ENCODE assay signal across 8 mouse cellular contexts in genomic region chr3:110250839-110251700, GRCm38 (mm10). TPM values are rescaled to one million over a fixed set of nuclear protein-coding genes. Genes with fewer than 3 reads are reported as not detected.
A peak's percentile ranks its signal among the peaks of the same experiment; 100 is the strongest.
DNase-seq lines count a peak whose midpoint lies in the region; ATAC-seq and TF ChIP-seq lines count a peak whose summit lies in the region.

Gene Prmt6, minus strand, starts transcription at chr3:110250998.

- peak; percentile 96 for ATAC-seq in forebrain, postnatal 0 days

- H3K27me3 ChIP-seq in forebrain, postnatal 0 days (ENCODE audit: insufficient read depth, low read length): no peaks in the 10 kb centered on the region

- H3K9ac ChIP-seq in forebrain, postnatal 0 days: peak within 1 kb of the TSS; percentile 97

- peak within 1 kb of the TSS; percentile 79 for H3K4me3 ChIP-seq in forebrain, postnatal 0 days (ENCODE audit: low read depth, low read length)
- peak within 1 kb of the TSS; percentile 89 for H3K4me3 ChIP-seq in layer of hippocampus, adult 2 months
- peak within 1 kb of the TSS; percentile 98 for H3K4me3 ChIP-seq in lung, adult 2 months (replicated peaks; ENCODE audit: extremely low read depth, low read depth, low read length)

- H3K4me1 ChIP-seq in forebrain, postnatal 0 days (ENCODE audit: insufficient read depth): peaks cover 9% of the 10 kb centered on the region; the same call in 1 of the 2 replicates
- H3K4me1 ChIP-seq in lung, adult 2 months (ENCODE audit: control insufficient read depth, insufficient read depth, low read length): no peaks in the 10 kb centered on the region; the same call in 1 of the 2 replicates

- 21% methylated on average over 38 of the region's 38 CpGs for WGBS in forebrain, postnatal 0 days
- WGBS in lung, adult 2 months: 16% methylated on average over 38 of the region's 38 CpGs

- peak; percentile 93 for DNase-seq in NIH3T3 (ENCODE audit: low read depth)
- peak; percentile 86 for DNase-seq in cerebellum, adult 8-10 months
- peak; percentile 94 for DNase-seq in forebrain, postnatal 0 days
- peak; percentile 91 for DNase-seq in heart, postnatal 4 days
- peak; percentile 93 for DNase-seq in layer of hippocampus, adult 2 months (ENCODE audit: low spot score in 2 of 2)
- DNase-seq in lung, adult 2 months: peak; percentile 87
- peak; percentile 83 for DNase-seq in ovary, postnatal 14 days (ENCODE audit: low spot score)
- peak; percentile 93 for DNase-seq in thymus, postnatal 14 days

- peak within 1 kb of the TSS; percentile 72 for H3K4me2 ChIP-seq in forebrain, postnatal 0 days (ENCODE audit: low read depth)

- peaks cover 13% of the 10 kb centered on the region for H3K36me3 ChIP-seq in forebrain, postnatal 0 days (ENCODE audit: insufficient read depth)

- peak within 1 kb of the TSS; percentile 97 for H3K27ac ChIP-seq in forebrain, postnatal 0 days (ENCODE audit: low read depth, low read length)
- H3K27ac ChIP-seq in layer of hippocampus, adult 2 months: peak within 1 kb of the TSS; percentile 98

- TF ChIP-seq CTCF in forebrain, postnatal 0 days (IDR thresholded peaks at IDR 0.05; ENCODE audit: low read depth): no peak
- TF ChIP-seq CTCF in layer of hippocampus, adult 2 months (conservative IDR thresholded peaks at IDR 0.05): no peak
- TF ChIP-seq CTCF in lung, adult 2 months (IDR thresholded peaks at IDR 0.05; ENCODE audit: insufficient read depth, low read length): no peak

- no peaks in the 10 kb centered on the region for H3K9me3 ChIP-seq in forebrain, postnatal 0 days (ENCODE audit: low read length)

- peak; percentile 34; the same call in 1 of the 2 replicates for TF ChIP-seq POLR2A in lung, adult 2 months (IDR thresholded peaks at IDR 0.05; ENCODE audit: borderline replicate concordance, extremely low read depth, low read depth, low read length)

RNA-seq across cellular contexts. Expression of gene Prmt6, which starts in this region (rescaled TPM):
- total RNA-seq in forebrain, postnatal 0 days (2014; rRNA removed): 27.9 and 39.8 TPM in 2 replicates
- polyA plus RNA-seq in forebrain, postnatal 0 days (2015; fragmentation: Nextera tagmentation; extraction: Ambion mirVana): 22.6 and 23.4 TPM in 2 replicates
- total RNA-seq in heart, postnatal 4 days (2021): 10 to 100 TPM in 1 of 2 experiments, 1 to 10 TPM in 1; 9.0 to 10.3 TPM
- total RNA-seq in layer of hippocampus, adult 2 months (2021): 10 to 100 TPM; 16.2 to 18.0 TPM
- polyA plus RNA-seq in lung, adult 2 months (2012; rRNA removed): 6.3 and 6.9 TPM in 2 replicates

Comparison
In these comparisons a context has a peak if more than half of its experiments do, and no peak if none do; other contexts are left out.
1. Peak in every context shown above with its lines: DNase-seq, ATAC-seq, H3K4me3 ChIP-seq and H3K27ac ChIP-seq.